Mouse (Mus musculus) cerebellum, adult 11-12 months (tissue): Measurements from ENCODE around the gene Sf3b2.
"Not testable (repeated sequence)": the region's sequence is repeated elsewhere in the genome, so short reads cannot be mapped to it uniquely, and the experiment has no call there.

ENCODE experiments used
- DNase-seq: peaks from one replicate; pipeline ENCODE4 v3.0.0; 2022

Gene Sf3b2

DNA sequence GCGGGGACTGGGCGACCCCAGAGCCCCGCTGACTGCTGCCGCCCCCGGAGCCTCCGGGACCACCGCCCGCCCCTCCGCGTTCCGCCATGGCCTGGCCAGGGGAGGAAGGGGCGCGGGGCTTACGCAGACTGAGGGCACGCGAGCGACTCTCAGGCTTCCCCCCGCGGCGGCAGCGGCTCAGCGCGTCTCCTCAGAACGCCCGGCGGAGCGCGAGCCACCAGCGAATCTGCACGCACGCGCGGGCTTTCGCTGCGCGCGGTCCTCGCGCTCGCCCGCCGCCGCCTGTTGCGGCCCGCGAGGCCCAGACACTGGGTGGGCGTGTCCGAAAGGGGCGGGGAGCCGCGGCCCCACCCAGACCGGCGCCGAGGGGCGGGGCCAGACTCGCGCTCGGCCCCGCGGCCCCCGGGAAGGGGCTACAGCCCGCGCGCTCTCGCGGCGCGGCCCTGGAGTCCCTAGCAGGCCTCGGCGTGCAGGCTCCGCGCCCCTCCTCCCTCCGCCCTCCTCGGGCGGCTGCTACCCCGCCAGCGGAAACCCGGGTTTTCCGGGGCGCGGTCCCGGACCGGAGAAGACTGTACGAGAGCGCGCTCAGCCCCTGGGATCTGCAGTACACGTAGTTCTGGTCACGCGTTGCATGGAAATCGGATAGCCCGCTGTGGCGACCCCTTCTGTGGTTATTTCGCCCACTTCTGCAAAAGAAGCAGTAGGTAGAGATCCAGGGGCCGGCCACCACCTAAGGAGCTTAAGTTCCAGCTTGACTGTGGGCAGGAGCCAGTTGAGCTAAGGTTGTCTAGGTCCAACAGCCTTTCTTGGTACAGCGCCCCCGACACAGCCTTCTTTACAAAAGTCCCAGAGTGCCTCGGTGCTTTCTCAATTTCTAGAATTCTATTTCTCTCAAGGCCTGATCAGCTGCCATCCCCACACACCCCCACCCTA is 22.2 kb downstream of the Sf3b2 start, which contains the start of gene Pacs1:
TSS of gene Pacs1 (minus strand) at position 319 of the 933 bp plus-strand sequence.
- peak; percentile 81 for DNase-seq

DNA sequence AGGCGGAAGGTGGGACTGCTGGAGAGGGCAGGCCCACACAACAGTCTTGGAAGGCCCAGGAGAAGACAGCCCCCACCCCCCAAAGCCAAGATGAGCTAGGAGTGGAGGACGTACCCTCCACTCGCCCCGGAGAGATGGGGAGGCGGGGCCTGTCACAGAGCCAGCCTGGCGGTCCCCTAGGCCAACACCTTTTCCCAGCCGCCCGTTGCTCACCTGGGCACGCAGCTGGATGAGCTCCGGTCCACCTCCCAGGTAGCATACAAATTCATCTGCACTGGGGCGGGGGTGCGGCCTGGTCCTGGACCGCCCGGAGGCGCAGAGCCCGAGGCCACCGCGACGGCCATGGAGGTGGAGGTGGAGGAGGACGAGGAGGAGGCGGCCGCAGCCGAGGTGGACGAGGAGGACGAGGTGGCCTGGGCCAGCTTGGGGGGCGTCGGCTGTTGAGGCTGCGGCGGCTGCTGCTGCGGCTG is 22.9 kb downstream of the Sf3b2 start:
- peak; percentile 55 for DNase-seq

DNA sequence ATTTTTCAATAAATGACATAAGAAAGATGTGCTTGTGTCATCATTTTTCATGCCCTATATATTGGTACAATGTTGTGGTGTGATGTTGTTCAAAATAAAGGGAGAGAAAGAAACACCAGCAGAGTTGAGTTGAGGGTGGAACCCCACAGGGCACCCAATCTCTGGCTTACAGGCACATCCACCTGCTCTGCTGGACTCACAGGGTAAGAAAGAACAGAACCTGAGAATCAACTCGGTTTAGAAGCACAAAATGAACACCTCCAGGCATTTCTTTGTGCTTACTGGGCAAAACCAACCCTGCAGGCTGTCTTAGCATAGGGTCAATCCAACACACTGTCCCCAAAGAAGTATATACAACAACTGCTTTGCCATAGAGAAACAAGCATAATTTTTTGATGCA is 23.8 kb downstream of the Sf3b2 start:
- DNase-seq = no peak

DNA sequence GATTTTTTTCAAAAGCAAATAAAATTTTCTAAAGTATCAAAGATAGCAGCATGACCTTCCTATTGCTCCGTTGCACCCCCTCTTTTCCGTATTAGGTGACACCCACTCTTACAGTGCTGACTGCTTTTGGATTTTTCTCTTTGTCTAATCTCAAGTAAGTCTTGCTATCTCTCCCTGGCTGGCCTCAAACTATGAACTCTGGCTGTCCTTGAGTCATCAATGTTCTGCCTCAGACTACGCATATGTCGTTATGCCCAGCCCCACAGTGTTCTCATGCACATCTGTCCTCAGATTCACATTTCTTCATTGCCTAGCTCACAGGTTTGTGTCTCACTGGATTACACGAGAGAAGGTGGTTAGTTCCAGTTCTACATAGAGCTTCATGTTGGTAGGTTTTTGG is 25.9 kb downstream of the Sf3b2 start:
- no peak for DNase-seq

DNA sequence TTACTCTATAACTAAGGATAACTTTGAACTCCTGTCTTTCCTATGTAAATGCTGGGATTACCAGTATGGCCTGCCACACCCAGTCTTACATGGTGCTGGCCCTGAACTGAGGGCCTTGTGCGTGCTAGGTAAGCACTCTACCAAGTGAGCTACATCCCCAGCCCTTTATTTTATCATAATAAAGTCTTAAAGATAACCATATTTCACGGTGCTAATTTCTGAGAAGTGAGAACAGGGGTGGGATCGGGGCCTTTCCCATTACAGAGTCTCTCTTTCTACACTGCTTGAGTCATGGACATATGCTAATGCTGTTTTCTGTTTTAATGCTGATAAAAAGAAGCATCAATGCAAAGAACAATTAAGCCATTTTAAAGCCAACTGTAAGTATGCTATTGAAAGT is 26.4 kb downstream of the Sf3b2 start:
- DNase-seq = no peak

DNA sequence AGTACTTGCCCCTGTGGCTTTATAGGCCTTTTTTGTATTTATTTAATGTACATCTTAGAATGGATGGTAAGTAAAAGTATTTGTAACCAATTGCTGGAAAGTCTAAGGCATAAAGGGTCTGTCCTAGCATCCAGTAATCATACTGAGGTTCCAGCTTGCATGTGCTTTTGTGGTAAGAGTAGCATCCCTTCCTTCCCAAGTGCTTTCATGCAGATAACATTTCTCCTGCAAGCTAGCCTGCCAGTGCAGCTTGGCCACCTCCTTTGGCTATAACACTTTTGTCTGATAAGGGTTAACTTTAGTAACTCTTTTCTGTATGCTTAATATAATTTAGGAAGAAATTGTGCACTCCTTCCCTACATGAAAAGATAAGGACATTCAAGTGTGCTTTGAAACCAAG is 27.2 kb downstream of the Sf3b2 start:
- DNase-seq = no peak

DNA sequence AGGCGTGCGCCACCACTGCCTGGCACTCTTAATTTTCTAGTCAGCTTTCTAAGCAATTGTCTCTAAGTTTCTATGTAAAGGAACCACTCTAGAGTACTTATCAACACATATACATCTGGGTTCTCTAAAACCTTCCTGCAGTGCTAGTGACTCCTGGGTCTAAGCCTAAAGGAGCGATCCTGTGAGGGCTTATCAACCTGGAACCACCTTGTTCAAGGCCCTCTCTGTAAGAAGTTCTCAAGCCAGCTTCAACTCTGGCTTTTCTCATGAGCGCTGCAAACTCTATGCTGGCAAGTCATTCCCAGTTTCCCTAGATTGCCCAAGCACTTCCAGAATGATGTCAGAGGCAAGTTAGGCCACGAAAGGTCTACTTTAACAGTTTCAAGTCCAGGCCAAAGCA is 28.2 kb downstream of the Sf3b2 start:
- no peak for DNase-seq

DNA sequence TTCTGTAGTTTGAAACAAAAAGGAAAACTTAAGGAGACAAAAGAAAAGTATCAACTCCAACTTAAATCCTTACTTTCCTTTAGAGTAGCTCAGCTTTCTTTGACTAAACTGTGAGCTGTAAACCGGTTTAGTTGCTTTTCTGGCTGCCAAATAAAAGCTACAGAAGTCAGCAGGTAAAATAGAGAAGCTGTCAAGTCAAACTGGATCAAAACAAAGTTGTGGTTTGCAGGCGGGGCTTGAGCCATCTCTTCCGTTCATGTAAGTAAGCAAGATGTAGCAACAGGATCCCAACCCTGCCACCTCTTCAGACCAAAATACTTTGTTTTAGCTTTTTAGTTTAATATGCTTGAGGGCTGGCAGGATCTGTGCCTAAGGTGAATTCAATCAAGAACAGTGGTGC is 38.1 kb downstream of the Sf3b2 start:
- DNase-seq = no peak

DNA sequence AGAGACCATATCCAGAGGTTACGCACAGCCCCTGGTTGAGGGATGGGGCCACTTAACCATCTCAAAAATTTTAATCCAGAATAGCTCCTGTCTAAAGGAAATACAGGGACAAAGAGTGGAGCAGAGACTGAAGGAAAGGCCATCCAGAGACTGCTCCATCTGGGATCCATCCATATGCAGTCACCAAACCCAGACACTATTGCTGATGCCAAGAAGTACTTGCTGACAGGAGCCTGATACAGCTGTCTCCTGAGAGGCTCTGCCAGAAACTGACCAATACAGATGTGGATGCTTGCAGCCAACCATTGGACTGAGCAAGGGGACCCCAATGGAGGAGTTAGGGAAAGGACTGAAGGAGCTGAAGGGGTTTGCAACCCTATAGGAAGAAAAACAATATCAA is 58.3 kb downstream of the Sf3b2 start:
- not testable (repeated sequence) for DNase-seq

DNA sequence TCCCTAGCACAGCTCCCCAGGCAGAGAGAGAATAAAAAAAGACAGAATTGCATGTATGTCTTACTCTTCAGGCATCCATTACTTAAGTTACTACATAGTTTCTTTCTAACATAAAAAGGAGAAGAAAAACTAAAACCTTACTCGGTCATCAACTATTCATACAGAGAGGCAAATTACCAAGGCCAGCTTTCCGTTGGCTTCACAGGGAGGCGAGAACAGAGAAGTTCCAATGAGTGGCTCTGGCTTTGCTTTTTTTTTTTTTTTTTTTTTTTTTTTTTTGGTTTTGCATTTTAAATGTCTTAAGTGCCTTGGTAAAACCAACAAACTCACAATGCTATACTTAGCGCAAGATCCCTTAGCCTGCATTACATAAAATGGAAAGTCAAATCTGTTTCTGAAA is 62.6 kb downstream of the Sf3b2 start:
- DNase-seq = no peak

DNA sequence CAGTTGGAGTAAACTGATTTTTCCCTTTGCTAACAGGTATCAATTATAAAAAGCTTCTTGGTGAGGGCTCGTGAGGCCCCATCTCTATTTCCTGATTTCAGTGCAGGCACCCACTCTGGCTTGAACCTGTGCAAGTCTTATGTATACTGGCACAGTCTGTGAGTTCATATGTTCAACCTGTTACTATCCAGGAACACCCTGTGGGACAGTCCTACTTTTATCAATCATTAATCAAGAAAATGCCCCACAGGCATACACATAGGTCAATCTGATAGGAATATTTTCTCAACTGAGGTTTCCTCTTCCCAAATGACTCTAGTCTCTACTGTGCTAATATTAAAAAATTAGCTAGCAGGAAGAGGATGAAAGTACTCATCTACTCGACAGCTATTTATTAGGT is 65.1 kb downstream of the Sf3b2 start:
- no peak for DNase-seq

DNA sequence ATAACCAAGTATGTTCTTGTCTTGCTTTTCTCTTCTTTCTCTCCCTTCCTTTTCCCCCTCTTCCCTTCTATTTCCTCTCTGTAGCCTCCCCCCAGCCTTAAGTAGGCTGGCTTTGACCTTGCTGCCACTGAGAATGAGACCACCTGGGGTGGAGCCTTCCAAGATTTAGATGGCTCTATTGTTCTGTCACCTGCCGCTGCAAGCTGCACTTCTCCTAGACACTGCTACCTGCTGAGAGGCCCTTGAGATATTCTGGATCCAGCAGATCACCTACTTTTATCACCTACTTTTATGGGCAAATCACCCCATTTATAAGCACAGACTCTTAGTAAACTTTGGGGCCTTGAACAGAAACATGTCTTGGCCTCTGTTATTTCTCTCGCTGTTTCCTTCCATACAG is 70.6 kb downstream of the Sf3b2 start:
- DNase-seq = no peak

DNA sequence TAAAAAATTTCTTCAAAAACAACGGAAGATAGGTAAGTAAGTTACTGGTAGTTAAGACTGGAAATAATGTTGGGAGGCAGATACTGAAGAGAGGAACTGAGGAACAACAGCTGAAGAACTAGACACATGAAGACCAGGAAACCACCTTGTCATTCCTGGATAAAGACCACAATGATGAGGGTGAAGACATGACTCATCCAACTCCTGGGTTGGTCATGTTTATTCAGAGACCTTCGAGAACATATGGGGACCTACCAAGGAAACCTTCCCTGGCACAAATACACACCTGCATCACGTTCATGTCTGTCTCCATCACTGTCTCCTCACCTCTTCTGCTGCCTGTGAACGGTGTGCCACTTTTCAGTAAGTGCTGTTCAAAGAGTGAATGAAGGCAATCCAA is 71.2 kb downstream of the Sf3b2 start:
- no peak for DNase-seq
